Mouse (Mus musculus): ENCODE data around the gene Pbxip1.

DNA sequence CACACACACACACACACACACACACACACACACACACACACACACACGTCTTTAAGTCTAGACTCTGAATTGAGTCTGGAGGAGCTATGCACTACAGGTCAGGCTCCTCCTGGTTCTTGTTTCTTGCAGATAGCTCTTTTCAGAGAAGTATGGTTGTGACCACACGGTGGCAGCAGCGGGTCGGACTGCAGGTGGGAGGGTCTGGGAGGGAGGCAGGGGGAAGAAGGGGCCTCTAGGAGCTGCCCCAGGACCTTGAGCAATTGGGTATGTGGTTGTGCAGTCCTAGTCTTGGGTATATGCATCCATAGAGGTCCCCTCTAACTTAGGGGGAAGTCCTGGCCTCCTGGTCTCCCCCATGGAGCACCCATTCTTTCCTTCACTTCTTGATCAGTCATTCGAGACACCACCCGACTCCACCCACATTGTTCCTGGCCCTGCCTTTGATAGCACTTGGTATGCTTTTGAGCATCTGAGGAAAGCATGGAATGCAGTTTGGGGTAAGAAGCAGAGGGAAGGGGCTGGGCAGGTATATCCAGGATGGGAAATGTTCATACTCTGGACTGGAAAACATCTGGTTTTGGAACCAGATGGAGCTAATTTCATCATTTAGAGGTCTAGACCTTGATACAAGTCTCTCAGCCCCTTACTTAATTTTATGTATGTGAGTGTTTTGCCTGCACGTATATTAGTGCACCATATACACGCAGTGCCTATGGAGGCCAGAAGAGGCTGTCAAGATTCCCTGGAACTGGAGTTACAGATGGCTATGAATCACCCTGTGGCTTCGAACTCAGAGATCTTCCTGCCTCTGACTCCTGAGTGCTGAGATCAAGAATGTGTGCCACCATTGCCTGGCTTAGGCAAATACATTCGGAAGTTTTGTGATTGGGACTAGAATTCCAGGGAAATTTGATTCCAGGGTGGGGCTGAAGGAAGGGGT, 20.5 kb downstream of the Pbxip1 start:
- no peak for TF ChIP-seq HCFC1 (IDR thresholded peaks at IDR 0.05; ENCODE audit: borderline replicate concordance, insufficient read depth, low read length)
- TF ChIP-seq MAFK (IDR thresholded peaks at IDR 0.05; ENCODE audit: insufficient read depth, low read depth, low read length), result no peak
- no peak for TF ChIP-seq ZC3H11A (IDR thresholded peaks at IDR 0.05; ENCODE audit: borderline replicate concordance, low read depth, low read length)
- TF ChIP-seq CHD2 (IDR thresholded peaks at IDR 0.05; ENCODE audit: low read depth, low read length), result no peak

Measured in ES-E14 (cell line).